Mouse (Mus musculus): Measurements from ENCODE around the gene Tmem101. TPM values are rescaled to one million over a fixed set of nuclear protein-coding genes. Genes with fewer than 3 reads are reported as not detected.

Tmem101 gene
- total and polyA plus RNA-seq, 3 experiments, result 35.4 to 63.1 (median 38.5) TPM

DNA sequence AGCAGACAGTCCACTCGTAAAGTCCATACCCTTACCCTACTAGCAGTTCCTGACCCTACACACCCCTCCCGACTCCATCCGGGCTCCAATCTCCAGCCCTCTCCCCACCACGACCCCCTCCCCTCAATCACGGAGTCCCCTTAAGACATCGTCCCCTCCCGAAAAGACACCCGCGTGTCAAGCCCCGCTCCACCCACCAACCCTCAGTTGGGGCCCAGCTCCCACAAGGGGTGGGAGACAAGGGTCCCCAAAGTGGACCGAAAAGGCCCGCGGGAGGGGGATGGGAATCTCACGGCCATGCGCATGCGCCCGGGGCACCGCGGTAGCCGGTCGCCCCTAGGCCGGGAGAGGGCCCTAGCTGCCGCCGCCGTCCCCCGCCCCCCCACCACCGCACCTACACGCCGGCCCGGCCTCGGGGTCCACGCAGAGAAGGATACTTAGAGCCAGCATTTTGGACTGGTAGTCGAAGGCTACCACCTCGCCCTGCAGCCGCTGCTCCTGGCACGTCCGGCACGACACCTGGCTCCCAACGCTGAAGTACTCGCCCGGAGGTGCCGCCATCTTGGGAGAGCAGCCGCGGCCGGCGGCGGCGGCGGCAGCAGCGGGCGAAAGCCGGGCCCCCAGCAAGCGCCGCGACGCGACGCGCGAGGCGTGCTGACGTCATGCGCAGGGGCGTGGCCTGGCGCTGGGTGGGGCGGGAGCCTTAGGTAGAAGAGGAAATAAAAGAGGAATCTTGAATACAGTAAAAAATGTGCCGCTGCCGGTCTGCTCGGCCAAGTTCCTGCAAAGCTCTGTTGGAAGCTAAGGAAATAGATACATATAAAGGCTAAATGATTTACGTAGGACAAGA is 28.7 kb upstream of the Tmem101 start, which contains the start of gene Lsm12 (continued):
- no peak for TF ChIP-seq CHD1 (IDR thresholded peaks at IDR 0.05; ENCODE audit: low read depth, low read length)
- TF ChIP-seq MEF2A (IDR thresholded peaks at IDR 0.05; ENCODE audit: borderline replicate concordance, low read depth, low read length), result peak; percentile 56; the same call in 1 of the 2 replicates
- TF ChIP-seq JUND (conservative IDR thresholded peaks at IDR 0.05; ENCODE audit: low read depth, low read length), result no peak
- TF ChIP-seq E2F4 (IDR thresholded peaks at IDR 0.05; ENCODE audit: insufficient replicate concordance, low read depth, low read length), result no peak
- TF ChIP-seq TBP (conservative IDR thresholded peaks at IDR 0.05; ENCODE audit: low read depth, low read length), result peak; percentile 95
- peak; percentile 69; the same call in 1 of the 2 replicates for TF ChIP-seq MYC (IDR thresholded peaks at IDR 0.05; ENCODE audit: low read depth, low read length)
- TF ChIP-seq TCF12 (IDR thresholded peaks at IDR 0.05; ENCODE audit: low read depth, low read length), result peak; percentile 94
- TF ChIP-seq MAFK (IDR thresholded peaks at IDR 0.05; ENCODE audit: insufficient replicate concordance, low read length), result no peak
- no peak for TF ChIP-seq SMC3 (IDR thresholded peaks at IDR 0.05; ENCODE audit: low read depth, low read length)
- TF ChIP-seq ZNF384 (IDR thresholded peaks at IDR 0.05; ENCODE audit: low read depth, low read length), result no peak
- TF ChIP-seq HCFC1 (IDR thresholded peaks at IDR 0.05; ENCODE audit: low read depth, low read length), result peak; percentile 63; the same call in 1 of the 2 replicates

DNA sequence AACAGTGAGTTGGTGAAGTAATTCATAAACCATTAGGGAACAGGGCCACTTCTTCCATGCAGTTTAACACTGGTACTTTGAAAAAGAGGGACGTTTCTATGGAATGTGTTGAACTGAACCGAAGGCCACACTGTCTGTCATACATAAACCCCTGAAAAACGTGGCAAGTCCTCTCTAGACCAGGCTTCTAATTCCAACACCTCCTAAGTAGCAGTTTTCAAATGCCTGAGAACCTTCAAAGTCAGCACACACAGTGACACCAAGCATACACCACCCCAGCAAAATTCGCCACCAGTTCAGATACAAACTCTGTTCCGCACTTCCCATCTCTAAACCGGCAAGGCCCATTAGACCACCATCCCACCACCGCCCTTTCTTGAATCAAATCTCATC is 28.0 kb upstream of the Tmem101 start:
- H3K27ac ChIP-seq (ENCODE audit: insufficient read depth, low read depth), result peak overlapping the region; percentile 21; the same call in 1 of the 2 replicates
- H3K79me2 ChIP-seq (replicated peaks; ENCODE audit: control insufficient read depth, extremely low read depth, insufficient read depth, poor library complexity, severe bottlenecking), result peaks cover 53% of the 10 kb centered on the region
- H3K27me3 ChIP-seq (replicated peaks), result no peaks in the 10 kb centered on the region
- peaks cover 6 to 59% of the 10 kb centered on the region in 2 experiments for H3K4me1 ChIP-seq (ENCODE audit: control insufficient read depth in 1 of 2, insufficient read depth in 2 of 2)
- peak overlapping the region; percentile 60 to 88 (median 81) for H3K4me3 ChIP-seq (replicated peaks in 1 of 3; ENCODE audit: low read depth in 2 of 3, low read length in 2 of 3, poor library complexity in 1 of 3)
- H3K9me3 ChIP-seq (replicated peaks; ENCODE audit: low read length), result no peaks in the 10 kb centered on the region
- TF ChIP-seq MYC (IDR thresholded peaks at IDR 0.05; ENCODE audit: low read depth, low read length) (peak; percentile 31; the same call in 1 of the 2 replicates), MAZ (IDR thresholded peaks at IDR 0.05; ENCODE audit: low read depth, low read length) (no peak), MXI1 (IDR thresholded peaks at IDR 0.05; ENCODE audit: low read depth, low read length) (peak; percentile 56; the same call in 1 of the 2 replicates), UBTF (IDR thresholded peaks at IDR 0.05; ENCODE audit: low read depth, low read length) (no peak), ETS1 (conservative IDR thresholded peaks at IDR 0.05; ENCODE audit: low read depth, low read length) (no peak), SMC3 (IDR thresholded peaks at IDR 0.05; ENCODE audit: low read depth, low read length) (no peak), ZC3H11A (IDR thresholded peaks at IDR 0.05; ENCODE audit: low read depth, low read length) (no peak)
- H3K4me2 ChIP-seq (ENCODE audit: insufficient read depth, low read depth, poor library complexity, severe bottlenecking), result peak overlapping the region; percentile 83
- peak; percentile 29 for DNase-seq (ENCODE audit: extremely low read depth)
- dilution Hi-C loops (cut with MboI; ENCODE audit: extremely low pct_ligation_motif_present, extremely low pct_unique_long_range_greater_than_20kb, low sequenced_read_pairs), result no loop called here
- in situ Hi-C loops (cut with MboI; ENCODE audit: low pct_ligation_motif_present, low pct_unique_long_range_greater_than_20kb, low sequenced_read_pairs), result no loop called here
- peak overlapping the region; percentile 86 for H3K9ac ChIP-seq (ENCODE audit: insufficient read depth, low read depth)
- H3K36me3 ChIP-seq (replicated peaks in 1 of 2; ENCODE audit: control insufficient read depth in 1 of 2, insufficient read depth in 1 of 2, low read length in 1 of 2), result peaks cover 23 to 41% of the 10 kb centered on the region in 2 experiments
